Mouse (Mus musculus) bone marrow, adult 2 months (tissue): ENCODE measurements around the gene Rab8a.

Source experiments
- CTCF ChIP-seq: fragments of 200-500 bp; IDR thresholded peaks from 2 replicates; pipeline ENCODE4 v1.5.1; 2011; ENCODE audit warnings: low read length, control low read depth; ENCODE audit not compliant: control insufficient read depth, insufficient read depth
- POLR2A ChIP-seq: fragments of 200-500 bp; IDR thresholded peaks from 2 replicates; pipeline ENCODE4 v1.6.1; 2011; ENCODE audit warnings: low read depth, mild to moderate bottlenecking, control low read depth, low read length, borderline replicate concordance; ENCODE audit not compliant: control insufficient read depth

- TF ChIP-seq POLR2A (no peak), CTCF (no peak)
These were observed 2.3 kb upstream of the Rab8a start for GRCm38 (mm10) chr8:72158726-72159125.
